Mouse (Mus musculus): Measurements from ENCODE around the gene Phf21a. TPM values are rescaled to one million over a fixed set of nuclear protein-coding genes. Genes with fewer than 3 reads are reported as not detected.

Gene Phf21a
- polyA plus RNA-seq, 1 experiment: 0.10 TPM

GRCm38 (mm10) chr2:92370821-92371805, 278.2 kb downstream of the Phf21a start:
- Histone ChIP-seq H3K36me3 (ENCODE audit: control insufficient read depth) (no peaks in the 10 kb centered on the region; the same call in 1 of the 2 replicates), H3K27me3 (ENCODE audit: control insufficient read depth) (peaks cover 59% of the 10 kb centered on the region), H3K4me1 (ENCODE audit: control insufficient read depth) (peaks cover 23% of the 10 kb centered on the region), H3K4me3 (replicated peaks) (peak overlapping the region; percentile 51), H3K9me3 (ENCODE audit: control insufficient read depth, low read length) (no peaks in the 10 kb centered on the region)
- TF ChIP-seq GATA1 (IDR thresholded peaks at IDR 0.05; ENCODE audit: low read length) (no peak), TAL1 (IDR thresholded peaks at IDR 0.05; ENCODE audit: low read length) (no peak)

GRCm38 (mm10) chr2:92371971-92372690, 279.2 kb downstream of the Phf21a start:
- peaks cover 29% of the 10 kb centered on the region for H3K4me1 ChIP-seq (ENCODE audit: control insufficient read depth)
- no peaks in the 10 kb centered on the region for H3K9me3 ChIP-seq (ENCODE audit: control insufficient read depth, low read length)
- no peak overlapping the region for H3K4me3 ChIP-seq (replicated peaks)
- TF ChIP-seq TAL1 (IDR thresholded peaks at IDR 0.05; ENCODE audit: low read length) (no peak), GATA1 (IDR thresholded peaks at IDR 0.05; ENCODE audit: low read length) (no peak)
- peaks cover 59% of the 10 kb centered on the region for H3K27me3 ChIP-seq (ENCODE audit: control insufficient read depth)
- H3K36me3 ChIP-seq (ENCODE audit: control insufficient read depth): peaks cover 7% of the 10 kb centered on the region

DNA sequence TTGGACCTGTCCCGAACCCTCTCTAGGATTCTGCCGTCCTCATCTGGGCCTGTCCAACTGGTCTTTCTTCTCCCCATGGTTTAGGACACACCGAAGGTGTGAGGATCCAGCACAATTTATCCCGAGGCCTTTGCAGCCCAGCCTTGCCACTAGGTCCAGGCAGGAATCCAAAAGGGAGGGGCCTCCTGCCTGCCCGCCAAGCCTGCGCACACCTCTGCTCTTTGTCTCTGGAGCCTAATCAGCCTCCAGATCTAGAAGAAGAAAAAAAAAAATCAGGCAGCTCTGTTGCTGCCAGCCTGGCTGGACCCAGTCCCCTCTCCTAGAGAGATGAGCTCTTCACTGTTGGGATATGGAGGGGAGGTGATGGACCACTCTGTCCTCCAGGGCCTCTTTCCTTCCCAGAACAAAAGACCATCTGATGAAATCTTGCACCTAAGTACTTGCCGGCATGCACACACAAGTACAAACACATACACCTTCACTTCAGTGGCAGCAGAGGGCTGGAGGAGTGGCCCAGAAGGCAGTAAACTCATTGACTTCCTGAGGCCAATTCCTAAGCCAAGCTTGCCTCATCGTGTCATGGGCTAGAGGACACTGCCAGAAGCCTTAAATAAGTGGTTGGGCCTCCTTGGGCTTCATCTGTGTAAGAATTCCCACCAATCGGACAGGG, 280.0 kb downstream of the Phf21a start:
- TF ChIP-seq GATA1 (IDR thresholded peaks at IDR 0.05; ENCODE audit: low read length) (no peak), TAL1 (IDR thresholded peaks at IDR 0.05; ENCODE audit: low read length) (no peak)
- H3K4me3 ChIP-seq (replicated peaks): no peak overlapping the region
- peaks cover 55% of the 10 kb centered on the region for H3K27me3 ChIP-seq (ENCODE audit: control insufficient read depth)
- no peaks in the 10 kb centered on the region for H3K9me3 ChIP-seq (ENCODE audit: control insufficient read depth, low read length)
- H3K36me3 ChIP-seq (ENCODE audit: control insufficient read depth): peaks cover 14% of the 10 kb centered on the region
- H3K4me1 ChIP-seq (ENCODE audit: control insufficient read depth): peaks cover 31% of the 10 kb centered on the region

DNA sequence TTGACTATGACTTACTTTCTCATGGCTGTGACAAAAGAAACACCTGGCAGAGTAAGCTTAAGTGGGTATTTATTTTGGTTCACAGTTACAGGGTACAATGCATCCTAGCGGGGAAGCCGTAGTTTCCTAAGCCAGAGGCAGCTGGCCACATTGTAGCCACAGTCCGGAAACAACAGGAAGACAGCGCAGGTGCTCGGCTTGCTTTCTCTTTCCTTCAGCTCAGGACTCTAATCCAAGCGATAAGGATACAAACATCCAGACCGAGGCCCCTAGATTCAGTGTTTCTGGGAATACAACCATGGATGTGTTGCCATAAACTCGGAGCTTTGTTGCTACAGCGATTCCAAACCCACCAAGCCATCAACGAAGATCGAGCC, 280.5 kb downstream of the Phf21a start:
- H3K4me3 ChIP-seq (replicated peaks): no peak overlapping the region
- H3K4me1 ChIP-seq (ENCODE audit: control insufficient read depth): peaks cover 31% of the 10 kb centered on the region
- H3K27me3 ChIP-seq (ENCODE audit: control insufficient read depth): peaks cover 54% of the 10 kb centered on the region
- peaks cover 20% of the 10 kb centered on the region for H3K36me3 ChIP-seq (ENCODE audit: control insufficient read depth)
- no peak for TF ChIP-seq TAL1 (IDR thresholded peaks at IDR 0.05; ENCODE audit: low read length)
- TF ChIP-seq GATA1 (IDR thresholded peaks at IDR 0.05; ENCODE audit: low read length): no peak
- H3K9me3 ChIP-seq (ENCODE audit: control insufficient read depth, low read length): no peaks in the 10 kb centered on the region

DNA sequence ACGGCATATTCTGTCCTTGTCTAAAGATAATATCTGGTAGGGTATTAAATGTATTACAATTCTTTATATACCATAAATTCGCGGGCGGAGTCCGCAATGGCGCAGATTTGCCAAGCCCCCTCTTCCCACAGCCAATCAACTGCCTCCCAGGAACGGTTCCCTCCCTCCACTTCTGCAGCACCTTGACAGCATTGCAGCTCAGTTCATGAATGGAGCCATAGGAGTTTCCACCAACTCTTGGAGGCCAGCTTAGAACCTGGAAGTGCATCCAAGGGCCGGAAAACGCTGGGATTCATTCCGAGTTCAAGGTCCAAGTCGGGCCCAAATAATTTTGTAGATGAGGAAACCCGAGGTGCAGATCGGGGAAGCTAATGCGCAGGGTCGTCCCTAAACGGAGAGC, 281.6 kb downstream of the Phf21a start, which contains the start of the genes Pex16 and Large2:
Gene Pex16 (plus strand): TSS at position 163 of the 400 bp plus-strand sequence.
Gene Large2 (minus strand): TSS at position 356 of the 400 bp plus-strand sequence.
- TF ChIP-seq TAL1 (IDR thresholded peaks at IDR 0.05; ENCODE audit: low read length) (no peak), GATA1 (IDR thresholded peaks at IDR 0.05; ENCODE audit: low read length) (no peak)

GRCm38 (mm10) chr2:92375099-92375623, 282.2 kb downstream of the Phf21a start:
- Histone ChIP-seq H3K27me3 (ENCODE audit: control insufficient read depth) (peaks cover 38% of the 10 kb centered on the region), H3K4me1 (ENCODE audit: control insufficient read depth) (peaks cover 31% of the 10 kb centered on the region), H3K36me3 (ENCODE audit: control insufficient read depth) (peaks cover 37% of the 10 kb centered on the region), H3K4me3 (replicated peaks) (peak overlapping the region; percentile 81), H3K9me3 (ENCODE audit: control insufficient read depth, low read length) (no peaks in the 10 kb centered on the region)
- TF ChIP-seq TAL1 (IDR thresholded peaks at IDR 0.05; ENCODE audit: low read length): no peak
- TF ChIP-seq GATA1 (IDR thresholded peaks at IDR 0.05; ENCODE audit: low read length): no peak

More for the DNA sequence above, 281.6 kb downstream of the Phf21a start, which contains the start of the genes Pex16 and Large2:
- Histone ChIP-seq H3K4me1 (ENCODE audit: control insufficient read depth) (peaks cover 31% of the 10 kb centered on the region), H3K9me3 (ENCODE audit: control insufficient read depth, low read length) (no peaks in the 10 kb centered on the region), H3K36me3 (ENCODE audit: control insufficient read depth) (peaks cover 30% of the 10 kb centered on the region), H3K27me3 (ENCODE audit: control insufficient read depth) (peaks cover 44% of the 10 kb centered on the region), H3K4me3 (replicated peaks) (peak within 1 kb of the TSS; percentile 81)

DNA sequence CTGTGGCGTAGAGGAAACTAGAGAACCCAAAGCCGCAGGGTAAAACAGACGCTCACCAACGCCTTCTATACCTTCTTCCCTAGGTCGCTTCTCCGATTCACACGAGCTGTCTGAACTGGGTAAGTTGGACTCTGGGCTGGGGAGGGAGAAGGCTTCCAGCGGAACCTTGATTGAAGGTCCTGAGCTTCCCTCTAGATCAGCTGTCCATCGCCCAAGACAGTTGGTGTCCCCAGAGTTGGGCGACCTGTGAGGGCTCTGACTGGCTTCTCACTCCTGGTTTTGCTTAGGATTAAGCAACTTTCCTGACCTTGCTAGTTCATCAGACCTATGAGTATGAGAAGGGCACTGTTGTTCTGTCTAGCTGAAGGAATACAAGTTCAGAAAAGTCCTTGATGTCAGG, 282.9 kb downstream of the Phf21a start:
- H3K36me3 ChIP-seq (ENCODE audit: control insufficient read depth): peaks cover 43% of the 10 kb centered on the region
- peaks cover 31% of the 10 kb centered on the region for H3K27me3 ChIP-seq (ENCODE audit: control insufficient read depth)
- H3K4me3 ChIP-seq (replicated peaks): peak overlapping the region; percentile 81
- H3K9me3 ChIP-seq (ENCODE audit: control insufficient read depth, low read length): no peaks in the 10 kb centered on the region
- peaks cover 29% of the 10 kb centered on the region for H3K4me1 ChIP-seq (ENCODE audit: control insufficient read depth)
- TF ChIP-seq TAL1 (IDR thresholded peaks at IDR 0.05; ENCODE audit: low read length): no peak
- TF ChIP-seq GATA1 (IDR thresholded peaks at IDR 0.05; ENCODE audit: low read length): no peak

DNA sequence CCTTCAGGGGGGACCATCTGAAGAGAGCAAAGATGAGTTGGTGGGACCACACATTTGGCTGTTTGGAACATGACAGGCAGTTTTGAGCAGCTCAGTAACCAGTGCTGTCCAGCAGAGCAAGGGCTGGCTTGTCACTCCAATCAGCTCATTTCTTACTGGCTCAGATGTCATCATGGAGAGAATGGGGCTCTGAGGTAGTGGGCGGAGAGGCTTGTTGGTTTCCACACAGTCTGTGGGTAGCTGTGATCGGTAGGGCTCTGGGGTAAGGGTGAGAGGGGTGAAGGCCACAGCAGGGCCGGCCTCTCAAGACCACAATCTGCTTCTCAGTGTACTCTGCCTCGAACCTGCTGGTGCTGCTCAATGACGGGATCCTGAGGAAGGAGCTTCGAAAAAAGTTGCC, 283.4 kb downstream of the Phf21a start:
- no peak for TF ChIP-seq GATA1 (IDR thresholded peaks at IDR 0.05; ENCODE audit: low read length)
- TF ChIP-seq TAL1 (IDR thresholded peaks at IDR 0.05; ENCODE audit: low read length): no peak
- peak overlapping the region; percentile 81 for H3K4me3 ChIP-seq (replicated peaks)
- peaks cover 27% of the 10 kb centered on the region for H3K4me1 ChIP-seq (ENCODE audit: control insufficient read depth)
- no peaks in the 10 kb centered on the region for H3K9me3 ChIP-seq (ENCODE audit: control insufficient read depth, low read length)
- H3K27me3 ChIP-seq (ENCODE audit: control insufficient read depth): peaks cover 26% of the 10 kb centered on the region
- H3K36me3 ChIP-seq (ENCODE audit: control insufficient read depth): peaks cover 48% of the 10 kb centered on the region
